Mouse (Mus musculus) testis, postnatal 10 days (tissue): ENCODE measurements around the gene Wdr43.

Experiments
- DNase-seq: peaks from one replicate; pipeline ENCODE4 v3.0.0; 2021; ENCODE audit warnings: low spot score

Gene Wdr43

GRCm38 (mm10) chr17:71663491-71663890 is 47.8 kb downstream of the Wdr43 start:
- DNase-seq = no peak

GRCm38 (mm10) chr17:71664172-71664571 is 48.5 kb downstream of the Wdr43 start:
- no peak for DNase-seq

- no peak for DNase-seq
Observed at GRCm38 (mm10) chr17:71665201-71665600, 49.5 kb downstream of the Wdr43 start.

GRCm38 (mm10) chr17:71669511-71669910 is 53.8 kb downstream of the Wdr43 start:
- DNase-seq = no peak

GRCm38 (mm10) chr17:71671840-71672546 is 56.3 kb downstream of the Wdr43 start:
- DNase-seq = peak; percentile 87

GRCm38 (mm10) chr17:71673092-71673491 is 57.4 kb downstream of the Wdr43 start, which contains the start of gene Togaram2:
Togaram2 (plus strand) TSS chr17:71673261.
- DNase-seq = no peak

GRCm38 (mm10) chr17:71673936-71674335 is 58.2 kb downstream of the Wdr43 start:
- DNase-seq = no peak

- peak; percentile 71 for DNase-seq
Observed at GRCm38 (mm10) chr17:71674886-71675285, 59.2 kb downstream of the Wdr43 start.

- no peak for DNase-seq
Observed at GRCm38 (mm10) chr17:71681666-71682065, 66.0 kb downstream of the Wdr43 start.

GRCm38 (mm10) chr17:71682379-71682778 is 66.7 kb downstream of the Wdr43 start:
- DNase-seq = no peak

GRCm38 (mm10) chr17:71683281-71683680 is 67.6 kb downstream of the Wdr43 start:
- no peak for DNase-seq

- DNase-seq = no peak
Observed at GRCm38 (mm10) chr17:71684103-71684608, 68.5 kb downstream of the Wdr43 start.

GRCm38 (mm10) chr17:71687436-71687835 is 71.7 kb downstream of the Wdr43 start:
- DNase-seq = no peak

- no peak for DNase-seq
Observed at GRCm38 (mm10) chr17:71689903-71690302, 74.2 kb downstream of the Wdr43 start.

- DNase-seq = peak; percentile 65
Observed at GRCm38 (mm10) chr17:71691361-71691875, 75.7 kb downstream of the Wdr43 start.

GRCm38 (mm10) chr17:71693313-71693712 is 77.6 kb downstream of the Wdr43 start:
- no peak for DNase-seq

- DNase-seq = peak; percentile 70
Observed at GRCm38 (mm10) chr17:71693780-71694179, 78.1 kb downstream of the Wdr43 start.

- no peak for DNase-seq
Observed at GRCm38 (mm10) chr17:71695151-71695550, 79.5 kb downstream of the Wdr43 start.

GRCm38 (mm10) chr17:71695716-71696315 is 80.1 kb downstream of the Wdr43 start:
- no peak for DNase-seq

- no peak for DNase-seq
Observed at GRCm38 (mm10) chr17:71696396-71696795, 80.7 kb downstream of the Wdr43 start.

GRCm38 (mm10) chr17:71697896-71698618 is 82.4 kb downstream of the Wdr43 start:
- DNase-seq = no peak

- DNase-seq = no peak
Observed at GRCm38 (mm10) chr17:71698619-71698956, 82.9 kb downstream of the Wdr43 start.

GRCm38 (mm10) chr17:71705113-71705512 is 89.4 kb downstream of the Wdr43 start:
- no peak for DNase-seq
